Mouse (Mus musculus) intestine, postnatal 0 days (tissue): ENCODE measurements around the gene Kdelc2. TPM values are rescaled to one million over a fixed set of nuclear protein-coding genes. Genes with fewer than 3 reads are reported as not detected.

Source experiments
- ATAC-seq: fragments of 200-750 bp; cut with Nextera tagmentation; 2 replicates; pipeline ENCODE4 v1.8.0; 2017; ENCODE audit warnings: mild to moderate bottlenecking, moderate TSS enrichment, moderate library complexity
- H3K27ac ChIP-seq: fragments of 300-500 bp; sonication (generic); 2 replicates; pipeline ENCODE4 v1.5.1; 2014; ENCODE audit warnings: mild to moderate bottlenecking, low read depth, low read length, moderate library complexity
- H3K27me3 ChIP-seq: fragments of 300-500 bp; sonication (generic); replicated peaks from 2 replicates; pipeline ENCODE4 v1.6.1; 2014; ENCODE audit warnings: low read length, mixed read lengths; ENCODE audit not compliant: control insufficient read depth, insufficient read depth
- H3K36me3 ChIP-seq: fragments of 300-500 bp; sonication (generic); 2 replicates; pipeline ENCODE4 v1.6.1; 2014; ENCODE audit warnings: mild to moderate bottlenecking, moderate library complexity; ENCODE audit not compliant: control insufficient read depth, insufficient read depth
- H3K4me1 ChIP-seq: fragments of 300-500 bp; sonication (generic); replicated peaks from 2 replicates; pipeline ENCODE4 v1.6.1; 2014; ENCODE audit warnings: antibody characterized with exemption, low read length, mixed read lengths; ENCODE audit not compliant: control insufficient read depth, insufficient read depth
- H3K4me2 ChIP-seq: fragments of 300-500 bp; sonication (generic); replicated peaks from 2 replicates; pipeline ENCODE4 v1.6.1; 2014; ENCODE audit warnings: low read depth, mild to moderate bottlenecking, moderate library complexity
- H3K4me3 ChIP-seq: fragments of 300-500 bp; sonication (generic); 2 replicates; pipeline ENCODE4 v1.5.1; 2014; ENCODE audit warnings: low read depth, low read length
- H3K9ac ChIP-seq: fragments of 300-500 bp; sonication (generic); 2 replicates; pipeline ENCODE4 v1.6.1; 2014; ENCODE audit warnings: mild to moderate bottlenecking, low read depth, low read length
- H3K9me3 ChIP-seq: fragments of 300-500 bp; sonication (generic); 2 replicates; pipeline ENCODE4 v1.6.1; 2016; ENCODE audit warnings: mixed run types; ENCODE audit not compliant: control insufficient read depth
- CTCF ChIP-seq: sonication (generic); IDR thresholded peaks from 2 replicates; pipeline ENCODE4 v1.5.1; 2016; ENCODE audit warnings: low read depth, mild to moderate bottlenecking, control low read depth, antibody characterized with exemption, moderate library complexity
- WGBS: fragments of 180-500 bp; shearing (Covaris S2); extraction: QIAGEN DNeasy Blood & Tissue Kit; methylation state at CpG from one replicate; pipeline ENCODE4 v1.1.7; 2014; 5-methylcytosine and 5-hydroxymethylcytosine counted together
- polyA plus RNA-seq: library from polyadenylated mRNA; unstranded; fragments of >200 nt; fragmentation: Nextera tagmentation; extraction: Ambion mirVana; gene quantifications from 2 replicates; pipeline ENCODE4 v1.2.1, GENCODE M21; 2015

Kdelc2 gene
- polyA plus RNA-seq, 1 experiment from 2014 or later = 10.5 TPM

DNA sequence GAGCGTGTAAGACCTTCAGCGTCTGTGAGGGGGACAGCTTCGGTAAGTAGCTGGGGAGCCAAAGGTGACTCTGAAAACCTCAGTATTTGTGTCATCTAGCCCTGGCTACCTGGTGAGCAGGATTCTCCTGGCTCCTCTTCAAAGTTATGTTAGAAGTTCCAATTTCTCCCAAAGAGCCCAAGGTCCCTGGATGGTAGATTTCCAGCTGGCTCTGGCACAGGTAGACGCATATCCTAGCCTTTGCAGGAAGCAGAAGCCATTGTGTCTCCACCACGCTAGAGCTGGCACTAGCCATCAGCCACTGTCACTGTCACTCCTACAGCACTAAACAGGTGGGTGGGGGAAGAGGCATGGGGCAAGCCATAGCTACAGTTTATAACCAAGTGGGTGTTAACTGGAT, 30.7 kb upstream of the Kdelc2 start:
- no peaks in the 10 kb centered on the region for H3K27me3 ChIP-seq
- no peak for TF ChIP-seq CTCF
- ATAC-seq = no peak

DNA sequence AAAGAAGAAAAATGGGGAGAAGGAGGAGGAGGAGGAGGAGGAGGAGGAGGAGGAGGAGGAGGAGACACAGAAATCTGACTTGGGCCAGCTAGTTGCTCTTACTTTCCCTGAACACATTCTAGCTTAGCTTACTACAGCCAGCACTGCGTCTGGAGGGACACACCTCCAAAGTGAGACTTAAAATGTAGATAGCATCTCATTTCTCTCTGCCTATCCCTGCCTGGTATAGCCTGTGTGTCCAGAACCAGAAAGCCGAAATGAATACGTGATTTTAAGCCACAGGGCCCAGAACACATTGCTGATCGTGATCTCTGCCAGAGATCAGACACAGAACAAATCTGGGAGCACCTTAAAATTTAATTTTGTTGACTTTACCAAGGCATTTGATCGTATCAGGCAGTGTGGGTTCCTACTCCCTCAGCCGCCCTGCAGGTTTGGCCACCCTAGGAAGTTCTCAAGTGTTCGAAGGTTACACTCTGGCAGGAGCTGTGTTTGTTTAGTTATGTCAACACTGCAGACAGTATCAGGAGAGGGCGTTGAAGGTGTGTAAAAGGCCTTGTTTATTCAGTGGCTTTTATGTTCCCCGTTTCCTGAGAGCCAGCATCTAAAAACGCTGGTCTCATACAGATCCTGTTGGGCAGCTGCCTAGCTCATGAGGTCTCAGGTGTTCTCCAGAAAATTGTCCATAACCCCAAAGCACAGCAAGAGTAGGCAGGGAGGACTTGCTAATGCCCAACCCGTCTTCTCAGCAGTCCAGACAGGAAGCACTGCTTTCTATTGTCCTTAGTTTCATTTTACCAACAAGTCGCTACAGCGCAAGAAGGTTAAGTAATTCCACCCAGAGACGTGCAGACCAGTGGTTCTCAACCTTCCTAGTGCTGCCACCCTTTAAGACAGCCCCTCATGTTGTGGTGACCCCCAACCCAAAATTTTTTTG, 27.3 kb upstream of the Kdelc2 start:
- Histone ChIP-seq H3K27ac (peak overlapping the region; percentile 92), H3K9ac (0 out of 2 replicates have a peak overlapping the region, but pooled peaks have one; percentile 17), H3K4me1 (no peaks in the 10 kb centered on the region; the same call in 1 of the 2 replicates), H3K4me3 (peak overlapping the region; percentile 18; the same call in 1 of the 2 replicates), H3K27me3 (no peaks in the 10 kb centered on the region), H3K4me2 (peak overlapping the region; percentile 62), H3K9me3 (no peaks in the 10 kb centered on the region), H3K36me3 (no peaks in the 10 kb centered on the region)
- peak; percentile 98 for ATAC-seq
- 0 out of 2 replicates have a peak, but pooled peaks have one; percentile 12 for TF ChIP-seq CTCF
- WGBS = 18% methylated on average over 14 of the region's 14 CpGs

More for the DNA sequence above, 30.7 kb upstream of the Kdelc2 start:
- Histone ChIP-seq H3K9me3 (no peaks in the 10 kb centered on the region), H3K4me2 (no peak overlapping the region), H3K9ac (no peak overlapping the region), H3K4me3 (no peak overlapping the region), H3K36me3 (no peaks in the 10 kb centered on the region), H3K4me1 (no peaks in the 10 kb centered on the region), H3K27ac (no peak overlapping the region)
- 88% methylated on average over 5 of the region's 5 CpGs for WGBS

DNA sequence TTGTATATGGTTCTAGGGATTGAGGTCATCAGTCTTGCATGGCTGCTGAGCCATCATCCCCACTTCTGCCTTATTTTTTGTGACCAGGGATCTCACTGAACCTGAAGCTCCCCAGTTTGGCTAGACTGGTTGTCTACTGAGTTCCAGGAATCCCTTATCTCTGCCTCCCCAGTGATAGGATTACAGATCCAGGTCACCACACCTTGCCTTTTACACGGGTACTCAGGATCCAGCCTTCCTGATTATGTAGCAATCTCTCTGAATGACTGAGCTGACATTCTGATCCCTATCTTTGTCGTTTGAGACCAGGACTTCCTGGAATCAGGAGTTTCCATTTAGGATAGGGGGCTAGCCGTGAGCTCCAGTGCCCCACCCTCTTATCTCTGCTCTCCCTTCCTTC, 12.5 kb upstream of the Kdelc2 start:
- Histone ChIP-seq H3K9ac (no peak overlapping the region), H3K27ac (peak overlapping the region; percentile 42), H3K4me1 (no peaks in the 10 kb centered on the region), H3K9me3 (no peaks in the 10 kb centered on the region), H3K36me3 (peaks cover 20% of the 10 kb centered on the region; the same call in 1 of the 2 replicates), H3K27me3 (no peaks in the 10 kb centered on the region), H3K4me2 (peak overlapping the region; percentile 24; the same call in 1 of the 2 replicates), H3K4me3 (no peak overlapping the region)
- TF ChIP-seq CTCF = no peak
- peak; percentile 58 for ATAC-seq
- 29% methylated on average over 3 of the region's 3 CpGs for WGBS

GRCm38 (mm10) chr9:53375907-53376306, 7.9 kb upstream of the Kdelc2 start:
- Histone ChIP-seq H3K36me3 (peaks cover 20% of the 10 kb centered on the region; the same call in 1 of the 2 replicates), H3K9me3 (no peaks in the 10 kb centered on the region), H3K4me1 (0 out of 2 replicates have a peak, but pooled peaks cover 7% of the 10 kb centered on the region), H3K9ac (no peak overlapping the region), H3K27ac (peak overlapping the region; percentile 9; the same call in 1 of the 2 replicates), H3K4me3 (no peak overlapping the region), H3K4me2 (no peak overlapping the region), H3K27me3 (no peaks in the 10 kb centered on the region)
- 43% methylated on average over 4 of the region's 4 CpGs for WGBS
- peak; percentile 58 for TF ChIP-seq CTCF
- ATAC-seq = peak; percentile 41

- Histone ChIP-seq H3K36me3 (peaks cover 20% of the 10 kb centered on the region; the same call in 1 of the 2 replicates), H3K4me3 (no peak overlapping the region), H3K4me1 (0 out of 2 replicates have a peak, but pooled peaks cover 7% of the 10 kb centered on the region), H3K9ac (no peak overlapping the region), H3K27ac (no peak overlapping the region), H3K9me3 (no peaks in the 10 kb centered on the region), H3K27me3 (no peaks in the 10 kb centered on the region), H3K4me2 (peak overlapping the region; percentile 6; the same call in 1 of the 2 replicates)
- WGBS = 75% methylated on average over 13 of the region's 13 CpGs
- peak; percentile 53 for ATAC-seq
- peak; percentile 62 for TF ChIP-seq CTCF
Observed at GRCm38 (mm10) chr9:53376820-53377219, 7.0 kb upstream of the Kdelc2 start.

GRCm38 (mm10) chr9:53377597-53377996, 6.2 kb upstream of the Kdelc2 start:
- no peak overlapping the region for H3K4me3 ChIP-seq
- peak overlapping the region; percentile 21; the same call in 1 of the 2 replicates for H3K4me2 ChIP-seq
- no peaks in the 10 kb centered on the region for H3K27me3 ChIP-seq
- no peak for TF ChIP-seq CTCF
- ATAC-seq = no peak
- H3K27ac ChIP-seq = peak overlapping the region; percentile 6; the same call in 1 of the 2 replicates
- no peaks in the 10 kb centered on the region for H3K9me3 ChIP-seq
- 18% methylated on average over 5 of the region's 5 CpGs for WGBS
- 0 out of 2 replicates have a peak, but pooled peaks cover 7% of the 10 kb centered on the region for H3K4me1 ChIP-seq
- peaks cover 15% of the 10 kb centered on the region; the same call in 1 of the 2 replicates for H3K36me3 ChIP-seq
- H3K9ac ChIP-seq = no peak overlapping the region
